Mouse (Mus musculus) forebrain, embryonic 11.5 days (tissue): ENCODE results near the gene Cbll1. TPM values are rescaled to one million over a fixed set of nuclear protein-coding genes. Genes with fewer than 3 reads are reported as not detected.

ENCODE experiments used
- ATAC-seq: fragments of 200-750 bp; cut with Nextera tagmentation; replicated peaks from 2 replicates; pipeline ENCODE4 v1.8.0; 2017; ENCODE audit warnings: moderate TSS enrichment; ENCODE audit not compliant: low FRiP score
- DNase-seq: peaks from one replicate; pipeline ENCODE4 v3.0.0-alpha.2; 2017; ENCODE audit warnings: low spot score
- H3K27ac ChIP-seq: fragments of 300-500 bp; sonication (generic); 2 replicates; pipeline ENCODE4 v1.5.1; 2014; ENCODE audit warnings: low read depth, low read length
- H3K27me3 ChIP-seq: fragments of 300-500 bp; sonication (generic); 2 replicates; pipeline ENCODE4 v1.6.1; 2014; ENCODE audit warnings: mild to moderate bottlenecking, low read length, mixed read lengths; ENCODE audit not compliant: control insufficient read depth, insufficient read depth
- H3K36me3 ChIP-seq: fragments of 300-500 bp; sonication (generic); 2 replicates; pipeline ENCODE4 v1.6.1; 2014; ENCODE audit warnings: mild to moderate bottlenecking, low read length, moderate library complexity, mixed read lengths; ENCODE audit not compliant: control insufficient read depth, insufficient read depth
- H3K4me1 ChIP-seq: fragments of 300-500 bp; sonication (generic); replicated peaks from 2 replicates; pipeline ENCODE4 v1.6.1; 2014; ENCODE audit warnings: low read length, mixed read lengths; ENCODE audit not compliant: control insufficient read depth, insufficient read depth
- H3K4me2 ChIP-seq: fragments of 300-500 bp; sonication (generic); 2 replicates; pipeline ENCODE4 v1.6.1; 2014; ENCODE audit warnings: low read depth, mild to moderate bottlenecking, low read length, moderate library complexity, mixed read lengths; ENCODE audit not compliant: severe bottlenecking
- H3K4me3 ChIP-seq: fragments of 300-500 bp; sonication (generic); 2 replicates; pipeline ENCODE4 v1.5.1; 2014; ENCODE audit warnings: low read depth, low read length
- H3K9ac ChIP-seq: fragments of 300-500 bp; sonication (generic); 2 replicates; pipeline ENCODE4 v1.6.1; 2014; ENCODE audit warnings: low read length
- H3K9me3 ChIP-seq: fragments of 300-500 bp; sonication (generic); 2 replicates; pipeline ENCODE4 v1.6.1; 2016; ENCODE audit warnings: low read length, mixed read lengths; ENCODE audit not compliant: control insufficient read depth
- WGBS: fragments of 180-500 bp; shearing (Covaris S2); extraction: QIAGEN DNeasy Blood & Tissue Kit; methylation state at CpG from one replicate; pipeline ENCODE4 v1.1.7; 2014; 5-methylcytosine and 5-hydroxymethylcytosine counted together
- polyA plus RNA-seq: library from polyadenylated mRNA; unstranded; fragments of >200 nt; fragmentation: Nextera tagmentation; extraction: Ambion mirVana; gene quantifications from 2 replicates; pipeline ENCODE4 v1.2.1, GENCODE M21; 2014

Cbll1 gene
- polyA plus RNA-seq, 1 experiment from 2014 or later: 26.5 TPM

GRCm38 (mm10) chr12:31532054-31532453 is 32.6 kb upstream of the Cbll1 start:
- H3K9me3 ChIP-seq: no peaks in the 10 kb centered on the region
- 76% methylated on average over 14 of the region's 14 CpGs for WGBS
- no peak overlapping the region for H3K27ac ChIP-seq
- H3K9ac ChIP-seq: no peak overlapping the region
- H3K36me3 ChIP-seq: no peaks in the 10 kb centered on the region
- no peak overlapping the region for H3K4me2 ChIP-seq
- ATAC-seq: no peak
- H3K4me1 ChIP-seq: no peaks in the 10 kb centered on the region; the same call in 1 of the 2 replicates
- no peaks in the 10 kb centered on the region for H3K27me3 ChIP-seq
- DNase-seq: no peak
- no peak overlapping the region for H3K4me3 ChIP-seq

- DNase-seq (no peak), ATAC-seq (no peak)
- Histone ChIP-seq H3K4me1 (no peaks in the 10 kb centered on the region), H3K9ac (no peak overlapping the region), H3K4me2 (no peak overlapping the region), H3K27ac (no peak overlapping the region), H3K4me3 (no peak overlapping the region), H3K9me3 (no peaks in the 10 kb centered on the region), H3K27me3 (no peaks in the 10 kb centered on the region), H3K36me3 (no peaks in the 10 kb centered on the region)
- 62% methylated on average over 6 of the region's 6 CpGs for WGBS
These were observed 28.0 kb upstream of the Cbll1 start for GRCm38 (mm10) chr12:31527407-31527806.

GRCm38 (mm10) chr12:31521371-31521770 is 22.0 kb upstream of the Cbll1 start:
- Histone ChIP-seq H3K9ac (no peak overlapping the region), H3K27me3 (no peaks in the 10 kb centered on the region), H3K4me3 (no peak overlapping the region), H3K27ac (no peak overlapping the region), H3K36me3 (no peaks in the 10 kb centered on the region), H3K4me2 (no peak overlapping the region), H3K9me3 (no peaks in the 10 kb centered on the region), H3K4me1 (no peaks in the 10 kb centered on the region)
- ATAC-seq (no peak), DNase-seq (no peak)
- WGBS: 76% methylated on average over 3 of the region's 3 CpGs

- Histone ChIP-seq H3K4me2 (no peak overlapping the region), H3K4me3 (no peak overlapping the region), H3K27me3 (no peaks in the 10 kb centered on the region), H3K27ac (no peak overlapping the region), H3K9me3 (no peaks in the 10 kb centered on the region), H3K9ac (no peak overlapping the region), H3K36me3 (no peaks in the 10 kb centered on the region), H3K4me1 (no peaks in the 10 kb centered on the region)
- DNase-seq (no peak), ATAC-seq (no peak)
- 87% methylated on average over 6 of the region's 6 CpGs for WGBS
These were observed 20.7 kb upstream of the Cbll1 start for GRCm38 (mm10) chr12:31520119-31520518.

GRCm38 (mm10) chr12:31513724-31514503 is 14.5 kb upstream of the Cbll1 start:
- H3K36me3 ChIP-seq: no peaks in the 10 kb centered on the region
- no peaks in the 10 kb centered on the region for H3K9me3 ChIP-seq
- H3K27me3 ChIP-seq: no peaks in the 10 kb centered on the region
- no peak overlapping the region for H3K27ac ChIP-seq
- no peak overlapping the region for H3K4me3 ChIP-seq
- ATAC-seq (no peak), DNase-seq (no peak)
- H3K9ac ChIP-seq: no peak overlapping the region
- WGBS: 74% methylated on average over 6 of the region's 6 CpGs
- H3K4me1 ChIP-seq: no peaks in the 10 kb centered on the region
- no peak overlapping the region for H3K4me2 ChIP-seq

GRCm38 (mm10) chr12:31512634-31513411 is 13.4 kb upstream of the Cbll1 start:
- H3K36me3 ChIP-seq: no peaks in the 10 kb centered on the region
- no peak overlapping the region for H3K4me3 ChIP-seq
- H3K27me3 ChIP-seq: no peaks in the 10 kb centered on the region
- H3K27ac ChIP-seq: no peak overlapping the region
- ATAC-seq (no peak), DNase-seq (no peak)
- H3K9me3 ChIP-seq: no peaks in the 10 kb centered on the region
- no peak overlapping the region for H3K9ac ChIP-seq
- no peak overlapping the region for H3K4me2 ChIP-seq
- WGBS: 89% methylated on average over 14 of the region's 14 CpGs
- H3K4me1 ChIP-seq: no peaks in the 10 kb centered on the region

- 58% methylated on average over 5 of the region's 5 CpGs for WGBS
- no peak overlapping the region for H3K27ac ChIP-seq
- H3K9ac ChIP-seq: no peak overlapping the region
- no peaks in the 10 kb centered on the region for H3K27me3 ChIP-seq
- ATAC-seq (no peak), DNase-seq (no peak)
- no peak overlapping the region for H3K4me3 ChIP-seq
- no peaks in the 10 kb centered on the region for H3K4me1 ChIP-seq
- no peaks in the 10 kb centered on the region for H3K36me3 ChIP-seq
- no peaks in the 10 kb centered on the region for H3K9me3 ChIP-seq
- H3K4me2 ChIP-seq: no peak overlapping the region
These were observed 11.8 kb upstream of the Cbll1 start for GRCm38 (mm10) chr12:31511218-31511617.

- H3K36me3 ChIP-seq: no peaks in the 10 kb centered on the region
- H3K27ac ChIP-seq: no peak overlapping the region
- no peak for ATAC-seq
- H3K27me3 ChIP-seq: no peaks in the 10 kb centered on the region
- H3K4me2 ChIP-seq: no peak overlapping the region
- no peak overlapping the region for H3K9ac ChIP-seq
- WGBS: 83% methylated on average over 6 of the region's 6 CpGs
- no peaks in the 10 kb centered on the region for H3K9me3 ChIP-seq
- H3K4me1 ChIP-seq: no peaks in the 10 kb centered on the region
- no peak overlapping the region for H3K4me3 ChIP-seq
- DNase-seq: no peak
These were observed 9.1 kb upstream of the Cbll1 start for GRCm38 (mm10) chr12:31508496-31508895.
